Mouse (Mus musculus): ENCODE results near the gene Cd248.

GRCm38 (mm10) chr19:5094746-5095417 is 27.0 kb downstream of the Cd248 start:
- no peak for TF ChIP-seq CTCF (IDR thresholded peaks at IDR 0.05; ENCODE audit: borderline replicate concordance, extremely low read depth, insufficient read depth, insufficient read length)
- no peak for TF ChIP-seq POLR2A (IDR thresholded peaks at IDR 0.05; ENCODE audit: borderline replicate concordance, extremely low read depth, insufficient read depth, insufficient read length, poor library complexity, severe bottlenecking)

All from brain, embryonic 14.5 days (tissue).